Mouse (Mus musculus) right cerebral cortex, postnatal 14 days (tissue): ENCODE measurements around the gene Ankrd9.

ENCODE experiments used
- DNase-seq: peaks from one replicate; pipeline ENCODE4 v3.0.0; 2022

The Ankrd9 gene

GRCm38 (mm10) chr12:110978607-110979406, at the start of gene Ankrd9:
Gene Ankrd9, minus strand, starts transcription at chr12:110979040.
- DNase-seq: peak; percentile 93

GRCm38 (mm10) chr12:111021577-111021976, 42.7 kb upstream of the Ankrd9 start:
- no peak for DNase-seq

- DNase-seq: no peak
Observed at GRCm38 (mm10) chr12:111021138-111021537, 42.3 kb upstream of the Ankrd9 start.

- DNase-seq: no peak
Observed at GRCm38 (mm10) chr12:111019086-111019485, 40.2 kb upstream of the Ankrd9 start.

- DNase-seq: no peak
Observed at GRCm38 (mm10) chr12:111018068-111018467, 39.2 kb upstream of the Ankrd9 start.

- no peak for DNase-seq
Observed at GRCm38 (mm10) chr12:111016807-111017206, 38.0 kb upstream of the Ankrd9 start.

GRCm38 (mm10) chr12:111009615-111010257, 30.9 kb upstream of the Ankrd9 start:
- no peak for DNase-seq

GRCm38 (mm10) chr12:111008500-111009490, 30.0 kb upstream of the Ankrd9 start:
- no peak for DNase-seq

- DNase-seq: no peak
Observed at GRCm38 (mm10) chr12:111007134-111008103, 28.6 kb upstream of the Ankrd9 start.

- no peak for DNase-seq
Observed at GRCm38 (mm10) chr12:111006339-111006738, 27.5 kb upstream of the Ankrd9 start.

GRCm38 (mm10) chr12:111005803-111006202, 27.0 kb upstream of the Ankrd9 start:
- no peak for DNase-seq

GRCm38 (mm10) chr12:111004142-111004541, 25.3 kb upstream of the Ankrd9 start:
- DNase-seq: no peak

- DNase-seq: no peak
Observed at GRCm38 (mm10) chr12:111000956-111001355, 22.1 kb upstream of the Ankrd9 start.

GRCm38 (mm10) chr12:110999820-111000219, 21.0 kb upstream of the Ankrd9 start:
- no peak for DNase-seq

- DNase-seq: no peak
Observed at GRCm38 (mm10) chr12:110998092-110998491, 19.3 kb upstream of the Ankrd9 start.

- DNase-seq: no peak
Observed at GRCm38 (mm10) chr12:110994666-110995065, 15.8 kb upstream of the Ankrd9 start.

GRCm38 (mm10) chr12:110993226-110993625, 14.4 kb upstream of the Ankrd9 start:
- no peak for DNase-seq

GRCm38 (mm10) chr12:110992771-110993170, 13.9 kb upstream of the Ankrd9 start:
- DNase-seq: no peak

- peak; percentile 91 for DNase-seq
Observed at GRCm38 (mm10) chr12:110992128-110992553, 13.3 kb upstream of the Ankrd9 start.

- peak; percentile 75 for DNase-seq
Observed at GRCm38 (mm10) chr12:110991361-110992127, 12.7 kb upstream of the Ankrd9 start.

- DNase-seq: no peak
Observed at GRCm38 (mm10) chr12:110990500-110990899, 11.7 kb upstream of the Ankrd9 start.
